Mouse (Mus musculus): ENCODE measurements around the gene Alg5. TPM values are rescaled to one million over a fixed set of nuclear protein-coding genes. Genes with fewer than 3 reads are reported as not detected.

Gene Alg5
- polyA plus RNA-seq, 1 experiment, result 1.5 TPM

DNA sequence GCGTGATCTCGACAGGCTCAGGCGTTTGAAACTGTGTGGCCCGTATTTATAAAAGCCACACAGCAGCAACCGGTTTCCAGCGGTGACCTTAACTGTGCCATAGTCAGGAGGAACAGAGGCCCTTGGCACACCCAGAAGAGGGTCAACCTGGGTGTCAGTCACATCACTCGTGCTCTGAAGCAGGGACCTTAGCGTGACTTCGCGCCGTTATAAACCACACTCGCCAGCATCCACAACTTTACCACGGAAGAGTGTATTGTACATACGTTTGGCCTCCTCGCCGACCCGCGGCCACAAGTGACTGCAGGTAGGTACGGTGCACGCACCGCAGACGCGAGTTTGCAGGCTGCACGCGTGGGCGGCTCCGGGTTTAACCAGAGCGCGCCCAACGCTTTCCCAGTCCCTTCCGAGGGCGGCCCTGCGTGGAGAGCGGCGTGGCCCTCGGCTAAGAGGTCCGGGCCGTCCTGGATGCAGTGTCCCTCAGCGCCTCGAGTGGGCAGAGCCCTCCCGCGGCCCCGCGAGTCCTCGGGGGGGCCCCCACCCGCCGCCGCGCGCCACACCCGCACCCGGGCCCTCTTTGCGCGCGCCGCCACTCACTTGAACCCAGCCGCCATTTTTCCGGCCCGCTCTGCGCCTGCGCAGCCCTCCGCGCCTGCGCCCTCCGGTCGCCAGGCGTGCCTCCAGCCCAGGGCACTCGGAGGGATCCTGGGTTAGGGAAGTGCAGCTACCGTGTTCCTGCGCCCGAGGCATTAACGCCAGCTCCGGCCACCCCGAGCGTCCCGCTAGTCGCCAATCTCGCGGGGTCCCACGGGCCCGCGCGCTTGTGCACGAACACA lies 710 bp upstream of the Alg5 start:
- Histone ChIP-seq H3K9me3 (no peaks in the 10 kb centered on the region), H3K36me3 (replicated peaks; ENCODE audit: low read length) (peaks cover 63% of the 10 kb centered on the region), H3K4me3 (replicated peaks) (peak overlapping the region; percentile 96), H3K4me1 (peaks cover 46% of the 10 kb centered on the region), H3K27me3 (replicated peaks) (no peaks in the 10 kb centered on the region)
- no peak for TF ChIP-seq FLI1 (IDR thresholded peaks at IDR 0.05; ENCODE audit: low read length)
- TF ChIP-seq GATA1 (IDR thresholded peaks at IDR 0.05; ENCODE audit: borderline replicate concordance, low read length), result no peak

GRCm38 (mm10) chr3:54736101-54736927 lies 975 bp downstream of the Alg5 start:
- H3K9me3 ChIP-seq, result no peaks in the 10 kb centered on the region
- H3K27me3 ChIP-seq (replicated peaks), result no peaks in the 10 kb centered on the region
- H3K4me3 ChIP-seq (replicated peaks), result peak overlapping the region; percentile 96
- peaks cover 59% of the 10 kb centered on the region for H3K36me3 ChIP-seq (replicated peaks; ENCODE audit: low read length)
- H3K4me1 ChIP-seq, result peaks cover 46% of the 10 kb centered on the region
- TF ChIP-seq FLI1 (IDR thresholded peaks at IDR 0.05; ENCODE audit: low read length) (no peak), GATA1 (IDR thresholded peaks at IDR 0.05; ENCODE audit: borderline replicate concordance, low read length) (no peak)

DNA sequence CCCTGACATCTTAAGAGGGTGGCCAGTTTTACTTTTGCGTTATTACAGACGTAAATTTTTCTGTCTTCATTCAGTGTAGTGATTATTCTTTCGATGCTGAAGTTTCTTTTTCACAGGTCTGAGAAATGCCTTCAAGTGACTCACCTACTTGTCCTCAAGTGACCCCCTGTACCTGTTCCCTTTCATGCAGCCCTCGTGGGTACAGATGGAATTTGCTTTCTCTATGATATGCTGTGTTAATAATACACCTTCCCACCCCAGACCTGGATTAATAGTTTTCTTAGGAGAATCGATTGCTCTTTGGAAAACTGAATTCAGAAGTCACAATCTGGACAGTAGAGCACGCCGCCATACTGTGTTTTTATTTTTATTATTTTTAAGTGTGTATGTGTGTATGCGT lies 2.0 kb downstream of the Alg5 start:
- H3K27me3 ChIP-seq (replicated peaks), result no peaks in the 10 kb centered on the region
- H3K4me3 ChIP-seq (replicated peaks), result no peak overlapping the region
- no peaks in the 10 kb centered on the region for H3K9me3 ChIP-seq
- H3K4me1 ChIP-seq, result peaks cover 42% of the 10 kb centered on the region
- peaks cover 59% of the 10 kb centered on the region for H3K36me3 ChIP-seq (replicated peaks; ENCODE audit: low read length)
- TF ChIP-seq FLI1 (IDR thresholded peaks at IDR 0.05; ENCODE audit: low read length) (no peak), GATA1 (IDR thresholded peaks at IDR 0.05; ENCODE audit: borderline replicate concordance, low read length) (no peak)

DNA sequence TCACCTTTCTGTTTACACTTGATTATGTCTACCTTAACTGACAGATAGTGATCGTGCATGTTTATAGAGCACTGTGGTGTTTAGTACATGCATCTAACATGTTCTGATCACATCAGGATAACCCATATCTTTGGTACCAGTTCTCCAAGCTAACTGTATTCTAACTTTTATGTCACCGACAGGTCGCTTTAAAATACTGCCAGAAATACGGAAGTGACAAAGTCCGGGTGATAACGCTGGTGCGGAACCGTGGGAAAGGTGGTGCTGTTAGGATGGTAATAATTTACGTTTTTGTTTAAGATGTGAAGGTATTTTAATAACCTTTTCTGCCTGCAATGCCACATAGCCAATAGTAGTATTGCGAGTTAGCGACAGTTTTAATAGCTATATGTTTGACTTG lies 6.6 kb downstream of the Alg5 start:
- Histone ChIP-seq H3K9me3 (no peaks in the 10 kb centered on the region), H3K36me3 (replicated peaks; ENCODE audit: low read length) (peaks cover 94% of the 10 kb centered on the region), H3K4me3 (replicated peaks) (no peak overlapping the region), H3K27me3 (replicated peaks) (no peaks in the 10 kb centered on the region), H3K4me1 (peaks cover 17% of the 10 kb centered on the region)
- TF ChIP-seq GATA1 (IDR thresholded peaks at IDR 0.05; ENCODE audit: borderline replicate concordance, low read length) (no peak), FLI1 (IDR thresholded peaks at IDR 0.05; ENCODE audit: low read length) (no peak)

DNA sequence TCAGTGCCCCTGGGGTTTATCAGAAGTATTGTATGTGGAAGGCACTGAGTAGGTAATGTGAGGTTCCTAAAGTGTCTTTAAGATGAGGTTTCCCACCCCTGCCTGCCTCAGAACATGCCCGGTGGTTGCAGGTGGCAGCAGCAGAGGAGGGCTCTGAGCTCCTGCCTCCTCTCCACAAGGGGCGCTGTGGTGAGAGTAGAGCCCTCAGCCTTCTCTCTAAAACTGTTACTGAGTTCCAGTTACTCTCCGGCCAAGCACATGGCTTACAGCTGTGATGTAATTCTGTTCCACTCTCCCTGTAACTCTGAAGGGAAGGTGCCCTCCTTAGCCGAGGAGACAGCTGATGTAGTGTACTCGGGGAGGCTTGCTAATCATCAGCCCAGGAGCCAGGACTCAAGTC lies 10.5 kb downstream of the Alg5 start:
- Histone ChIP-seq H3K4me3 (replicated peaks) (no peak overlapping the region), H3K36me3 (replicated peaks; ENCODE audit: low read length) (peaks cover 100% of the 10 kb centered on the region), H3K27me3 (replicated peaks) (no peaks in the 10 kb centered on the region), H3K9me3 (peaks cover 8% of the 10 kb centered on the region), H3K4me1 (no peaks in the 10 kb centered on the region)
- TF ChIP-seq GATA1 (IDR thresholded peaks at IDR 0.05; ENCODE audit: borderline replicate concordance, low read length) (no peak), FLI1 (IDR thresholded peaks at IDR 0.05; ENCODE audit: low read length) (no peak)

DNA sequence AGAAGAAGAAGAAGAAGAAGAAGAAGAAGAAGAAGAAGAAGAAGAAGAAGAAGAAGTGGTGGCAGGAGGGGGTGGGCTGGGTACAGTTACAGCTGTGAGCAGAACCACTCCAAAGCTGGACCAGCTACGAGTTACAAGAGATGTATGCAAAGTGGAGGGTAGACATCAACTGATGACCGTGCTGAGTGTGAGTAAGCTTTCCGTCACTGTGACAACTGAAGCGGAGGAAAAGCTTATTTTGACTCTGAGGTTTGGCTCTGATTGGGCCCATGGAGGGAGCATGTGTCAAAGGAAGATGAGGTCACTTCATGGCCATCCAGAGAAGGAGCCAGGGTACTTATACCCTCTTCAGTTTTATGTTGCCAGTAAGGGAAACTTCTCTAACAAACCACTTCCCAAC lies 18.1 kb downstream of the Alg5 start:
- H3K36me3 ChIP-seq (replicated peaks; ENCODE audit: low read length), result peaks cover 38% of the 10 kb centered on the region
- H3K27me3 ChIP-seq (replicated peaks), result peaks cover 43% of the 10 kb centered on the region
- H3K4me1 ChIP-seq, result peaks cover 15% of the 10 kb centered on the region
- H3K9me3 ChIP-seq, result peaks cover 15% of the 10 kb centered on the region
- H3K4me3 ChIP-seq (replicated peaks), result no peak overlapping the region
- TF ChIP-seq FLI1 (IDR thresholded peaks at IDR 0.05; ENCODE audit: low read length), result no peak
- no peak for TF ChIP-seq GATA1 (IDR thresholded peaks at IDR 0.05; ENCODE audit: borderline replicate concordance, low read length)

GRCm38 (mm10) chr3:54755145-54756041 lies 20.1 kb downstream of the Alg5 start, which contains the start of gene Smad9:
TSS of gene Smad9 (plus strand) at chr3:54755582.
- Histone ChIP-seq H3K9me3 (peaks cover 14% of the 10 kb centered on the region), H3K36me3 (replicated peaks; ENCODE audit: low read length) (peaks cover 18% of the 10 kb centered on the region), H3K4me3 (replicated peaks) (peak within 1 kb of the TSS; percentile 84), H3K4me1 (peaks cover 15% of the 10 kb centered on the region), H3K27me3 (replicated peaks) (peaks cover 44% of the 10 kb centered on the region)
- no peak for TF ChIP-seq GATA1 (IDR thresholded peaks at IDR 0.05; ENCODE audit: borderline replicate concordance, low read length)
- no peak for TF ChIP-seq FLI1 (IDR thresholded peaks at IDR 0.05; ENCODE audit: low read length)

GRCm38 (mm10) chr3:54756058-54756457 lies 20.7 kb downstream of the Alg5 start:
- peaks cover 11% of the 10 kb centered on the region for H3K36me3 ChIP-seq (replicated peaks; ENCODE audit: low read length)
- H3K27me3 ChIP-seq (replicated peaks), result peaks cover 47% of the 10 kb centered on the region
- H3K4me1 ChIP-seq, result peaks cover 15% of the 10 kb centered on the region
- peaks cover 8% of the 10 kb centered on the region for H3K9me3 ChIP-seq
- TF ChIP-seq GATA1 (IDR thresholded peaks at IDR 0.05; ENCODE audit: borderline replicate concordance, low read length), result no peak
- no peak for TF ChIP-seq FLI1 (IDR thresholded peaks at IDR 0.05; ENCODE audit: low read length)
- peak overlapping the region; percentile 33 for H3K4me3 ChIP-seq (replicated peaks)

- H3K36me3 ChIP-seq (replicated peaks; ENCODE audit: low read length), result no peaks in the 10 kb centered on the region
- peaks cover 47% of the 10 kb centered on the region for H3K27me3 ChIP-seq (replicated peaks)
- H3K4me3 ChIP-seq (replicated peaks), result no peak overlapping the region
- TF ChIP-seq GATA1 (IDR thresholded peaks at IDR 0.05; ENCODE audit: borderline replicate concordance, low read length) (no peak), FLI1 (IDR thresholded peaks at IDR 0.05; ENCODE audit: low read length) (no peak)
- H3K9me3 ChIP-seq, result peaks cover 9% of the 10 kb centered on the region
- H3K4me1 ChIP-seq, result peaks cover 15% of the 10 kb centered on the region
These were observed 22.1 kb downstream of the Alg5 start for GRCm38 (mm10) chr3:54757446-54757845.
